Mouse (Mus musculus): ENCODE data around the gene Acot3.
"Not testable (repeated sequence)": the region's sequence is repeated elsewhere in the genome, so short reads cannot be mapped to it uniquely, and the experiment has no call there.

Gene Acot3

GRCm38 (mm10) chr12:84042248-84042647 lies 9.7 kb upstream of the Acot3 start:
- no peak for DNase-seq (ENCODE audit: low read depth, low spot score)

GRCm38 (mm10) chr12:84044045-84044444 lies 7.9 kb upstream of the Acot3 start:
- DNase-seq (ENCODE audit: low read depth, low spot score): no peak

- DNase-seq (ENCODE audit: low read depth, low spot score): no peak
These were observed 5.0 kb upstream of the Acot3 start for GRCm38 (mm10) chr12:84046906-84047305.

GRCm38 (mm10) chr12:84050744-84051143 lies 1.2 kb upstream of the Acot3 start:
- DNase-seq (ENCODE audit: low read depth, low spot score): not testable (repeated sequence)

- DNase-seq (ENCODE audit: low read depth, low spot score): no peak
These were observed 665 bp downstream of the Acot3 start for GRCm38 (mm10) chr12:84052609-84053008.

- DNase-seq (ENCODE audit: low read depth, low spot score): no peak
These were observed 1.2 kb downstream of the Acot3 start for GRCm38 (mm10) chr12:84053173-84053572.

GRCm38 (mm10) chr12:84053679-84054391 lies 1.9 kb downstream of the Acot3 start:
- DNase-seq (ENCODE audit: low read depth, low spot score): no peak

- DNase-seq (ENCODE audit: low read depth, low spot score): peak; percentile 69
These were observed 9.0 kb downstream of the Acot3 start for GRCm38 (mm10) chr12:84060946-84061345.

- peak; percentile 74 for DNase-seq (ENCODE audit: low read depth, low spot score)
These were observed 10.4 kb downstream of the Acot3 start for GRCm38 (mm10) chr12:84062336-84062735.

- DNase-seq (ENCODE audit: low read depth, low spot score): peak; percentile 85
These were observed 11.3 kb downstream of the Acot3 start for GRCm38 (mm10) chr12:84063228-84063627.

- DNase-seq (ENCODE audit: low read depth, low spot score): no peak
These were observed 11.9 kb downstream of the Acot3 start for GRCm38 (mm10) chr12:84063833-84064232.

GRCm38 (mm10) chr12:84064621-84065020 lies 12.7 kb downstream of the Acot3 start:
- DNase-seq (ENCODE audit: low read depth, low spot score): no peak

- no peak for DNase-seq (ENCODE audit: low read depth, low spot score)
These were observed 15.8 kb downstream of the Acot3 start for GRCm38 (mm10) chr12:84067752-84068151.

- no peak for DNase-seq (ENCODE audit: low read depth, low spot score)
These were observed 16.4 kb downstream of the Acot3 start for GRCm38 (mm10) chr12:84068296-84068695.

- DNase-seq (ENCODE audit: low read depth, low spot score): no peak
These were observed 17.0 kb downstream of the Acot3 start, which contains the start of gene Acot5 for GRCm38 (mm10) chr12:84068986-84069385. Acot5 (plus strand) TSS chr12:84069325.

- not testable (repeated sequence) for DNase-seq (ENCODE audit: low read depth, low spot score)
These were observed 17.6 kb downstream of the Acot3 start for GRCm38 (mm10) chr12:84069582-84069981.

- no peak for DNase-seq (ENCODE audit: low read depth, low spot score)
These were observed 19.8 kb downstream of the Acot3 start for GRCm38 (mm10) chr12:84071696-84072095.

GRCm38 (mm10) chr12:84077371-84077990 lies 25.5 kb downstream of the Acot3 start:
- no peak for DNase-seq (ENCODE audit: low read depth, low spot score)

- DNase-seq (ENCODE audit: low read depth, low spot score): no peak
These were observed 31.9 kb downstream of the Acot3 start for GRCm38 (mm10) chr12:84083842-84084241.

GRCm38 (mm10) chr12:84084581-84084980 lies 32.6 kb downstream of the Acot3 start:
- DNase-seq (ENCODE audit: low read depth, low spot score): no peak

GRCm38 (mm10) chr12:84094666-84095065 lies 42.7 kb downstream of the Acot3 start:
- DNase-seq (ENCODE audit: low read depth, low spot score): not testable (repeated sequence)

GRCm38 (mm10) chr12:84099605-84100004 lies 47.7 kb downstream of the Acot3 start:
- no peak for DNase-seq (ENCODE audit: low read depth, low spot score)

- no peak for DNase-seq (ENCODE audit: low read depth, low spot score)
These were observed 48.1 kb downstream of the Acot3 start for GRCm38 (mm10) chr12:84100071-84100470.

Measured in ES-CJ7 (cell line).